Mouse (Mus musculus): Measurements from ENCODE around the gene Cx3cl1. TPM values are rescaled to one million over a fixed set of nuclear protein-coding genes. Genes with fewer than 3 reads are reported as not detected.

The Cx3cl1 gene
- polyA plus RNA-seq, 1 experiment = 3.2 TPM

GRCm38 (mm10) chr8:94808372-94808771 lies 36.6 kb downstream of the Cx3cl1 start:
- H3K27me3 ChIP-seq (ENCODE audit: control insufficient read depth, insufficient read depth, low read length, poor library complexity, severe bottlenecking) = no peaks in the 10 kb centered on the region
- H3K27ac ChIP-seq (ENCODE audit: insufficient read depth, low read length) = no peak overlapping the region
- no peak overlapping the region for H3K4me3 ChIP-seq (ENCODE audit: low read depth, low read length)
- no peak overlapping the region for H3K9ac ChIP-seq (ENCODE audit: low read depth, poor library complexity, severe bottlenecking)
- no peak for TF ChIP-seq EP300 (IDR thresholded peaks at IDR 0.05; ENCODE audit: insufficient read depth, low read depth, low read length)
- no peaks in the 10 kb centered on the region for H3K9me3 ChIP-seq (replicated peaks; ENCODE audit: control insufficient read depth, insufficient read depth, low read length, poor library complexity, severe bottlenecking)
- no peaks in the 10 kb centered on the region for H3K36me3 ChIP-seq (ENCODE audit: control insufficient read depth, insufficient read depth, low read length, poor library complexity, severe bottlenecking)
- H3K4me1 ChIP-seq (ENCODE audit: control insufficient read depth, insufficient read depth, low read length) = no peaks in the 10 kb centered on the region

- H3K4me3 ChIP-seq (ENCODE audit: low read depth, low read length) = no peak within 1 kb of the TSS
Measured at GRCm38 (mm10) chr8:94810153-94810552, 38.3 kb downstream of the Cx3cl1 start, which contains the start of gene Ccl17. Gene Ccl17 (plus strand): TSS chr8:94810453.

GRCm38 (mm10) chr8:94810855-94811254 lies 39.0 kb downstream of the Cx3cl1 start:
- Histone ChIP-seq H3K9me3 (replicated peaks; ENCODE audit: control insufficient read depth, insufficient read depth, low read length, poor library complexity, severe bottlenecking) (no peaks in the 10 kb centered on the region), H3K4me1 (ENCODE audit: control insufficient read depth, insufficient read depth, low read length) (no peaks in the 10 kb centered on the region), H3K9ac (ENCODE audit: low read depth, poor library complexity, severe bottlenecking) (no peak overlapping the region), H3K4me3 (ENCODE audit: low read depth, low read length) (no peak overlapping the region), H3K36me3 (ENCODE audit: control insufficient read depth, insufficient read depth, low read length, poor library complexity, severe bottlenecking) (no peaks in the 10 kb centered on the region), H3K27me3 (ENCODE audit: control insufficient read depth, insufficient read depth, low read length, poor library complexity, severe bottlenecking) (no peaks in the 10 kb centered on the region), H3K27ac (ENCODE audit: insufficient read depth, low read length) (no peak overlapping the region)
- TF ChIP-seq POLR2A (IDR thresholded peaks at IDR 0.05; ENCODE audit: insufficient read depth, low read length) = no peak
- TF ChIP-seq EP300 (IDR thresholded peaks at IDR 0.05; ENCODE audit: insufficient read depth, low read depth, low read length) = no peak
- no peak for TF ChIP-seq CTCF (IDR thresholded peaks at IDR 0.05; ENCODE audit: low read depth, low read length)

More at GRCm38 (mm10) chr8:94810153-94810552, 38.3 kb downstream of the Cx3cl1 start, which contains the start of gene Ccl17:
- Histone ChIP-seq H3K9me3 (replicated peaks; ENCODE audit: control insufficient read depth, insufficient read depth, low read length, poor library complexity, severe bottlenecking) (no peaks in the 10 kb centered on the region), H3K27me3 (ENCODE audit: control insufficient read depth, insufficient read depth, low read length, poor library complexity, severe bottlenecking) (no peaks in the 10 kb centered on the region), H3K27ac (ENCODE audit: insufficient read depth, low read length) (no peak within 1 kb of the TSS), H3K36me3 (ENCODE audit: control insufficient read depth, insufficient read depth, low read length, poor library complexity, severe bottlenecking) (no peaks in the 10 kb centered on the region), H3K4me1 (ENCODE audit: control insufficient read depth, insufficient read depth, low read length) (no peaks in the 10 kb centered on the region), H3K9ac (ENCODE audit: low read depth, poor library complexity, severe bottlenecking) (no peak within 1 kb of the TSS)
- TF ChIP-seq POLR2A (IDR thresholded peaks at IDR 0.05; ENCODE audit: insufficient read depth, low read length) = no peak
- no peak for TF ChIP-seq EP300 (IDR thresholded peaks at IDR 0.05; ENCODE audit: insufficient read depth, low read depth, low read length)
- TF ChIP-seq CTCF (IDR thresholded peaks at IDR 0.05; ENCODE audit: low read depth, low read length) = no peak

- H3K36me3 ChIP-seq (ENCODE audit: control insufficient read depth, insufficient read depth, low read length, poor library complexity, severe bottlenecking) = no peaks in the 10 kb centered on the region
- H3K27ac ChIP-seq (ENCODE audit: insufficient read depth, low read length) = no peak overlapping the region
- no peaks in the 10 kb centered on the region for H3K9me3 ChIP-seq (replicated peaks; ENCODE audit: control insufficient read depth, insufficient read depth, low read length, poor library complexity, severe bottlenecking)
- H3K9ac ChIP-seq (ENCODE audit: low read depth, poor library complexity, severe bottlenecking) = no peak overlapping the region
- no peaks in the 10 kb centered on the region for H3K27me3 ChIP-seq (ENCODE audit: control insufficient read depth, insufficient read depth, low read length, poor library complexity, severe bottlenecking)
- H3K4me3 ChIP-seq (ENCODE audit: low read depth, low read length) = no peak overlapping the region
- no peak for TF ChIP-seq EP300 (IDR thresholded peaks at IDR 0.05; ENCODE audit: insufficient read depth, low read depth, low read length)
- TF ChIP-seq POLR2A (IDR thresholded peaks at IDR 0.05; ENCODE audit: insufficient read depth, low read length) = no peak
- no peak for TF ChIP-seq CTCF (IDR thresholded peaks at IDR 0.05; ENCODE audit: low read depth, low read length)
- no peaks in the 10 kb centered on the region for H3K4me1 ChIP-seq (ENCODE audit: control insufficient read depth, insufficient read depth, low read length)
Measured at GRCm38 (mm10) chr8:94811654-94812053, 39.8 kb downstream of the Cx3cl1 start.

GRCm38 (mm10) chr8:94812645-94813098 lies 40.9 kb downstream of the Cx3cl1 start:
- Histone ChIP-seq H3K27ac (ENCODE audit: insufficient read depth, low read length) (no peak overlapping the region), H3K4me1 (ENCODE audit: control insufficient read depth, insufficient read depth, low read length) (no peaks in the 10 kb centered on the region), H3K9me3 (replicated peaks; ENCODE audit: control insufficient read depth, insufficient read depth, low read length, poor library complexity, severe bottlenecking) (no peaks in the 10 kb centered on the region), H3K4me3 (ENCODE audit: low read depth, low read length) (no peak overlapping the region), H3K27me3 (ENCODE audit: control insufficient read depth, insufficient read depth, low read length, poor library complexity, severe bottlenecking) (no peaks in the 10 kb centered on the region), H3K36me3 (ENCODE audit: control insufficient read depth, insufficient read depth, low read length, poor library complexity, severe bottlenecking) (no peaks in the 10 kb centered on the region), H3K9ac (ENCODE audit: low read depth, poor library complexity, severe bottlenecking) (no peak overlapping the region)
- TF ChIP-seq CTCF (IDR thresholded peaks at IDR 0.05; ENCODE audit: low read depth, low read length) = peak; percentile 24
- no peak for TF ChIP-seq POLR2A (IDR thresholded peaks at IDR 0.05; ENCODE audit: insufficient read depth, low read length)
- TF ChIP-seq EP300 (IDR thresholded peaks at IDR 0.05; ENCODE audit: insufficient read depth, low read depth, low read length) = no peak

GRCm38 (mm10) chr8:94814556-94814955 lies 42.7 kb downstream of the Cx3cl1 start:
- Histone ChIP-seq H3K4me3 (ENCODE audit: low read depth, low read length) (no peak overlapping the region), H3K36me3 (ENCODE audit: control insufficient read depth, insufficient read depth, low read length, poor library complexity, severe bottlenecking) (no peaks in the 10 kb centered on the region), H3K4me1 (ENCODE audit: control insufficient read depth, insufficient read depth, low read length) (no peaks in the 10 kb centered on the region), H3K27ac (ENCODE audit: insufficient read depth, low read length) (no peak overlapping the region), H3K9me3 (replicated peaks; ENCODE audit: control insufficient read depth, insufficient read depth, low read length, poor library complexity, severe bottlenecking) (no peaks in the 10 kb centered on the region), H3K27me3 (ENCODE audit: control insufficient read depth, insufficient read depth, low read length, poor library complexity, severe bottlenecking) (no peaks in the 10 kb centered on the region), H3K9ac (ENCODE audit: low read depth, poor library complexity, severe bottlenecking) (no peak overlapping the region)
- no peak for TF ChIP-seq EP300 (IDR thresholded peaks at IDR 0.05; ENCODE audit: insufficient read depth, low read depth, low read length)
- TF ChIP-seq POLR2A (IDR thresholded peaks at IDR 0.05; ENCODE audit: insufficient read depth, low read length) = no peak
- TF ChIP-seq CTCF (IDR thresholded peaks at IDR 0.05; ENCODE audit: low read depth, low read length) = no peak
